Mouse (Mus musculus) CD4-positive, CD25-positive, alpha-beta regulatory T cell (primary cell): Measurements from ENCODE around the gene Otud6a. TPM values are rescaled to one million over a fixed set of nuclear protein-coding genes. Genes with fewer than 3 reads are reported as not detected.

Experiments used
- polyA plus RNA-seq: library from polyadenylated mRNA; unstranded; fragments of 100-300 nt; shearing (Covaris generic); gene quantifications from one replicate; pipeline ENCODE4 v1.2.1, GENCODE M21; 2017

Gene Otud6a
- not detected for polyA plus RNA-seq

GRCm38 (mm10) chrX:100428693-100429092 lies at the start of gene Otud6a:
Otud6a (plus strand) TSS chrX:100429013.

GRCm38 (mm10) chrX:100442617-100443016 lies 13.8 kb downstream of the Otud6a start, which contains the start of gene Awat2:
Awat2 (minus strand) TSS chrX:100442717.

Other genes with a start within 250 kb of the Otud6a start
- 0.12 TPM for gene Awat2, start 13.7 kb downstream of the Otud6a start, polyA plus RNA-seq
- gene Igbp1, start 65.3 kb downstream of the Otud6a start, polyA plus RNA-seq = 33.2 TPM
- 0.05 TPM for gene Dgat2l6, start 95.8 kb downstream of the Otud6a start, polyA plus RNA-seq
- gene Awat1, start 143.2 kb downstream of the Otud6a start, polyA plus RNA-seq = not detected
- not detected for gene P2ry4, start 165.9 kb downstream of the Otud6a start, polyA plus RNA-seq
- not detected for gene Arr3, start 176.5 kb downstream of the Otud6a start, polyA plus RNA-seq
- gene Kif4, start 196.7 kb downstream of the Otud6a start, polyA plus RNA-seq = 0.77 TPM
- 47.5 TPM for gene Pdzd11, start 197.6 kb downstream of the Otud6a start, polyA plus RNA-seq